Mouse (Mus musculus) kidney, adult 8-10 months (tissue): ENCODE measurements at regions not wholly inside any gene's neighbourhood (a gene's known extent, or its start where the extent isn't known, plus 50 kb on each side); places are given as distances from the start of the nearest gene placed in this dataset.

Experiments
- DNase-seq, 2 experiments: peaks; one replicate each; pipeline ENCODE4 v3.0.0; 2022

DNA sequence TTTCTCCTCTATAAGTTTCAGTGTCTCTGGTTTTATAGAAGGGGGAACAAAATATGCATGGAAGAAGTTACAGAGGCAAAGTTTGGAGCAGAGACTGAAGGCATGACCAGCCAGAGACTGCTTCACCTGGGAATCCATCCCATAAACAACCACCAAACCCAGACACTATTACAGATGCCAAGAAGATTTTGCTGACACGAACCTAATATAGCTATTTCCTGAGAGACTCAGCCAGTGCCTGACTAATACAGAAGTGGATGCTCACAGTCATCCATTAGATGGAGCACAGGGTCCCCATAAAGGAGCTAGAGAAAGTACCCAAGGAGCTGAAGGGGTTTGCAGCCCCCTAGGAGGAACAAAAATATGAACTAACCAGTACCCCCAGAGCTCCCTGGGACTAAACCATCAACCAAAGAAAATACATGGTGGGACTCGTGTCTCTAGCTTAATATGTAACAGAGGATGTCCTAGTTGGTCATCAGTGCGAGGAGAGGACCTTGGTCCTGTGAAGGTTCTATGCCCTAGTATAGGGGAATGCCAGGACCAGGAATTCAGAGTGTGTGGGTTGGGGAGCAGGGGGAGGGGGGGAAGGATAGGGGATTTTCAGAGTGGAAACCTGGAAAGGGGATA is 621.2 kb upstream of the Msl3l2 start:
- DNase-seq: peak; percentile 56 to 79

DNA sequence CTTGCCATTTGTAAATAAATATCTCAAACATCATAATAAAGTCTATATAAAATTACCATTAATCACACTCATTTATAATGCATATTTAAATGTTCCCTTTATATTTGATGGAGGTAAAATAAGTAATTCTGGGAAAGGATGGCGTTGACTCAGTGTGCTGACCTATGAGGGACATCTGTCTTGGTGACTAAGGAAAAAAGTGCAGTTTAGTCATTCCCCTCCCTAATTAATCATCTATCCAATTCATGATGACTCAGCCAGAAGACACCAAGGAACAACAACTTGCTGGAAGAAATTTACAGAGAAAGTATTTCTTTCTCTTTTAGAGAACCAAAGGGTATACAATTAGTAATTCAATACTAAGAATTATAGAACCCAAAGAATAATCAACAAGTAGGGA is 584.0 kb upstream of the Msl3l2 start:
- DNase-seq: no peak

DNA sequence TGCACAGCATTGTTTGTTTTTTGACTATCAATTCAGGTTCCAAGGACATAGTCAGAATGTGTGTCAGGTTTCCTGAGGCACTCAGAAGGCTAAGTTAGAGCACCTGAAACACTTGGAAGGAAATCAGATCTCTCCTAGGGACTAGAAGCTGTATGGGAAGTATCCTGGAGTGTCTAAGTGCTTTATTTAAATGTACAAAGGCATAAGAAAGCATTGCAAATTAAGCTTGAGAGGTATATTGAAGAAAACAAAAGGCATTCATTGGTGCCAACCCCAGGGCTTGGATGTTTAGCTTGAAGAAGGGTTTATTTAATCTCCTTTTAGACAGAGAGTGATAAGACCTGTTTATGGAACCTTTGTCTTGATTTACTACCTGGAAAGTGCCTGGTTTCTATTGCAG is 569.3 kb upstream of the Msl3l2 start:
- DNase-seq: no peak

DNA sequence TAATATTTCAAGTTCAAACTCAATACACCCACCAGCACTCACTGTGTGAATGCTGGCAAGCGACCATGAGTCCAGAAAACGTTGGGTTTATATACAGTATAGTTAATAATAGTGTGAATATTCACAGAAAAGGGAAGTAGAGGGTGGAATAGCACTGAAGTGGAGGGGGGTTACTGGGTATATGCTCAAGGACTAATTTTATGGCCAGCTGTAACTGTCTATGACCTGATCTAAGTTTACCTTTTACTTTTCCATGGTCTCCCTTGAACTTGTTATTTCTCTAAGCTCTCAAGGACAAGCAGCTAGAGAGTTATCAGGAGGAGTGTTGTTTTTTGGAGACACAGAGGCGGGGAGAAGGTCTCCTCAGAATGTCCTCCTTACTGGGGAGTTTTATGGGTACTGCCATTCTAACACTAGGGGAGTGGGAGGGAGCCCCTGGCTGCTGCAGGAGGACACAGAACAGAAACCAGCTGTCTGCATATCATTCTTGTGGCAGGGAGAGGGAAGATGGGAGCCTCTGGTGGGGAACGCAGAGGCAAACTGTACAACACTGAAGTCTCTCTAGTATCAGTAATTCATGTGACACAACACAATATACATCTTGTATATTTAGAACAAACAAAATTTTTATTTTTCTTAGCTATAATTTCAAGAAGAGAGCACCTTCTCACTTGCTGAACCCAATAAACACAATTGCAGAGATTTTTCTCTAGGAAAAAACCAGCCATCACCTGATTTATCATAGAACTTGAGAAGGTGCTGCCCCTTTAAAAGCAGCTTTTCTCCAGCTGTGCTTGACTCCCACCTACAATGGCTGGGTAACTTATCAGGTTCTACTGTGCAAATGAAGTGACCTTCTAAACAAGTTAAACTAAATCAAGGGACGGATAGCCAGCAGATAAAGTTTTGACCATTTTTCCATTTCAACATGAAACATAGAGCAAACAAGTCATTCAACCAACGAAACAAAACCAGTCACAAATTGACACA is 560.0 kb upstream of the Msl3l2 start:
- DNase-seq: no peak

DNA sequence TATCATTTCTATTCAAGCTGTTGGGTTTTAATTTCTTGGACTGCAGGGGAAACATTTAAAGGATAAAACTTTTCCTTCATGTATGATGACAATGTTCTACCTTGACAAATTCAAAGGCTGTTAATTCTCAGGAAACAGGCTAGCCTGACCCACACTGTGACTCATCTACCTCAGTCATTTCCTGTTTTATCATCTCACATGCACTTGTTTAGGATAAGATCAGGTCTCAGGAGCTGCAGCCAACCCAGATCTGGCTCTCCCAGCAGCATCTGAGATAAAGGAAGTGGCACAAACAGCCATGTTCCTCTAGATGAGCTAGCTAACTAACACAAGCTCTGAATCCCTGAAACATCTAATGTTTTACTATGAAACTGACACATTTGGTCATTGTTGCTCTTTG is 541.8 kb upstream of the Msl3l2 start:
- no peak for DNase-seq

DNA sequence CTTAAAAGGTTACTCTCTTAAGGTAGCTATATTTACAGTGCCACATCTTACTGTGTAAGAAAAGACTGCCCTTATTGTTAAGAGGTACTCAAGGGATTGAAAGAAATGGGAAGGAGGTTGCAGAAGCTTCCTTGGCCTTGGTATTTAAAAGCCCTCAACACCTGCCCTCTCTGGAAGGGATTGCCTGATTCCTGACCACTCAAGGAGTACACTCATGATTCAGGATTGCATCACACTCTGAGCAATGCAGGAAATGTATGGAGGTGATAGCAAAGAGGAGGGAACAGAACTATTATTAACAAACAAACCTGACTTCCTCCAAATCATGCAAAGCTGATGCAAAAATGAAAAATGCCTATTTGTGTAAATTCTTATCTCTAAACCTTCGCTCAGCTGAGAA is 534.0 kb upstream of the Msl3l2 start:
- no peak for DNase-seq

DNA sequence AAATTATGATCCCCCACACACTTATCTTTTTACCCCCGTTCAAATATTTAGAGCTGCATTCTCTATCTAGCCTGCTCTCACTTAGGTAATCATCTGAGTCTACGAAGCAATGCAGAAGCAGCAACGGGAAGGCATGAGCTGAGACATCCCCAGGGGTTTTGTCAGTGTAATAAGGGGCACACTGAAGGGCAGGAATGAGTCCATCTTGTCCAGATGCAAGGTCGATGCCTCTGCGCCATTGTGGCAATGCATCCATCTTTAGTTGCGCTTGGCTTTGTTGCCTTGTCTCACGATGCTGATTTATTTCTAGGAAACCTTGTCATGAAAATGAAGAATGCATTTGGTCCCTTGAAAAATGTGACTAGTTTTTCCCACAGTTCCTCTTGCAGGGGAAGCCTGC is 515.7 kb upstream of the Msl3l2 start:
- no peak for DNase-seq

DNA sequence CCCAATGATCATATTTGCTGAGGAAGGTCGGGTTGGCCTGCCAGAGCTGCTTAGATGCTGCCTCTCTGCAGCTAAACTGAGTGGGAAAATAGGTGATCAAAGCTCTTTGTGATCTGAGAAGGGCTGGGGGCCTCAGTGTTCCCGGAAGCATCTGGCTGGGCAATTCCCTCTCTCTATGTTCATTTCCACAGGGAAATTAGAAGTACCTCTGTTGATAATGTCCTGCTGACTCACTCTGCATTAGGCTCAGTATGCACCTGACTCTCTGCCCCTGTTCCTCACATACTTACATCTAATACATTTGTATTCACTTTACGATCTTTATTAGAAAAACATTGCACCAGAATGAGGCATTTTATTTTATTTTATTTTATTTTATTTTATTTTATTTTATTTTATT is 514.8 kb upstream of the Msl3l2 start:
- DNase-seq: no peak

DNA sequence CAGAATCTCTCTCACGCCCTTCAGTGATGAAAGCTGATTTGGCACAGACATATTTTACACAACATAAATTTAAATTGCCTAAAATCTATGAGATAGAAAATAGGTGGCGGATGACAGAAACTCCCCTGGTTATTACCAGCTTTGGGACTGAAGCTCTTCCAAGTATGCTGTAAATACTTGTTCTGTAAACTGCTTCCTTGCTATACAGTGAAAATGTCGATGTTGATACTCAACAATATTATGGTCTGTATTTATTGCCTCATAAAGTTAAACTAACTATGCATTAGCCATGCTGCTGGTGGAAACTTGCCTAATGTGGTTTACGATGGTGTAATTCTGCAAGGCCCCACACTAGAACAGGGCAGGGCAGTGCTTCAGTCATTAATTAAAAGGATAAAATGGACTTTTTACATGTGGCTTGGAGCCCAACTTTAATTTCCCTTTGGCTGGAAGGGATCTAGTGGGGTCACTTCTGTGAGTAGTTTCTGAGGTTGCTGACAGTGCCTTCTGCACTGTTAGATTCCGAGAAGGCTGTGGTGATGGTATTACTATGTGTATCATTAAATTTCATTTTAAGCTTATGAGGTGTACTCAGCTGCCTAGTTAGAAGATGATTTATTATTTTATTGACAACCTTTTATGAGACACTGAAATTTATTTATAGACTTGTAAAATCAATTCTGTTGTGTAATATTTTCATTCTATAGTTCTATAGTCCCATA is 482.0 kb upstream of the Msl3l2 start:
- no peak for DNase-seq

DNA sequence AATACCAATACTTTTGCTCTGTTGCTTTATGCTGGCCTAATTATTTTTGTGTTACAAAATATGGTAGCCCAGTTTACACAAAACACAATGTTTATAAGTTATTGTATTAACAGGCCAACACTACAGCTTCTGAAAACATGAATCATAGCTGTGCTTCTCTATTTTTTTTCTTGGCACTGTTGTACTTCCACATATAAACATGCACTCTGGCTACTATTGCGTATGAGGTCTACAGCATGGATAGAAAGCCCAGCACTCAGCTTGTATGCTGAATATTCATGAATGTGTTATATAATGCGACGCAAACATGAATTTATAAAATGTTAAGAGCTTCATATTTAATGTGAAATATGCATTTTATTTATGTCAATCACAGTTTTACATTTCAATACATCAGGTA is 465.4 kb upstream of the Msl3l2 start:
- DNase-seq: no peak
